ENCODE assay signal across 26 mouse cellular contexts in genomic region chr5:20373586-20373985, GRCm38 (mm10).
"Had no signal": no experiment of that assay in that cellular context is flagged by ENCODE, and none has a peak within 500 bp of the region (broad histone marks: within the 10 kb centered on the region; RNA-seq: fewer than 3 reads in every experiment).

No protein-coding gene starts in this region.

- H3K4me3 ChIP-seq: gastrocnemius, adult 2 months; heart, embryonic 10.5 days; heart, embryonic 12.5 days; hindbrain, embryonic 10.5 days; hindbrain, embryonic 12.5 days; intestine, embryonic 15.5 days; limb, embryonic 10.5 days; limb, embryonic 12.5 days; liver, embryonic 13.5 days; liver, embryonic 15.5 days had no signal

- ATAC-seq: hindbrain, embryonic 16.5 days; inflammation-experienced regulatory T-cells, adult 6 months; intestine, embryonic 15.5 days; intestine, postnatal 0 days had no signal

- H3K27ac ChIP-seq: gastrocnemius, adult 2 months; heart, embryonic 10.5 days; hindbrain, embryonic 10.5 days; hindbrain, embryonic 12.5 days; hindbrain, embryonic 14.5 days; intestine, embryonic 15.5 days; limb, embryonic 10.5 days; limb, embryonic 12.5 days; liver, embryonic 13.5 days; liver, embryonic 15.5 days had no signal

- DNase-seq: gastrocnemius, adult 2 months; gastrocnemius, postnatal 10 days; gastrocnemius, postnatal 25 days; heart, adult 18-20 months; heart, postnatal 10 days; heart, postnatal 4 days; kidney, adult 18-20 months; kidney, adult 8-10 months; kidney, postnatal 10 days; kidney, postnatal 25 days; kidney, postnatal 4 days; layer of hippocampus, adult 9-11 months; liver; liver, embryonic 13.5 days had no signal
